Mouse (Mus musculus): Measurements from ENCODE around the gene Tctex1d1.

The Tctex1d1 gene

GRCm38 (mm10) chr4:102987756-102988155, 9.3 kb downstream of the Tctex1d1 start:
- DNase-seq (ENCODE audit: low spot score in 2 of 2), result no peak

GRCm38 (mm10) chr4:102988526-102988925, 10.1 kb downstream of the Tctex1d1 start:
- DNase-seq (ENCODE audit: low spot score in 2 of 2), result no peak

- no peak for DNase-seq (ENCODE audit: low spot score in 2 of 2)
These were observed 11.0 kb downstream of the Tctex1d1 start for GRCm38 (mm10) chr4:102989391-102989790.

GRCm38 (mm10) chr4:102990016-102990415, 11.6 kb downstream of the Tctex1d1 start:
- no peak for DNase-seq (ENCODE audit: low spot score in 2 of 2)

- no peak for DNase-seq (ENCODE audit: low spot score in 2 of 2)
These were observed 12.4 kb downstream of the Tctex1d1 start for GRCm38 (mm10) chr4:102990595-102991340.

GRCm38 (mm10) chr4:102991685-102992084, 13.3 kb downstream of the Tctex1d1 start:
- no peak for DNase-seq (ENCODE audit: low spot score in 2 of 2)

- no peak for DNase-seq (ENCODE audit: low spot score in 2 of 2)
These were observed 26.3 kb downstream of the Tctex1d1 start for GRCm38 (mm10) chr4:103004681-103005080.

GRCm38 (mm10) chr4:103005190-103005945, 27.0 kb downstream of the Tctex1d1 start:
- DNase-seq (ENCODE audit: low spot score in 2 of 2), result no peak

GRCm38 (mm10) chr4:103006266-103006665, 27.9 kb downstream of the Tctex1d1 start:
- no peak for DNase-seq (ENCODE audit: low spot score in 2 of 2)

- DNase-seq (ENCODE audit: low spot score in 2 of 2), result no peak
These were observed 28.6 kb downstream of the Tctex1d1 start for GRCm38 (mm10) chr4:103006943-103007418.

- no peak for DNase-seq (ENCODE audit: low spot score in 2 of 2)
These were observed 32.3 kb downstream of the Tctex1d1 start for GRCm38 (mm10) chr4:103010734-103011133.

GRCm38 (mm10) chr4:103011823-103012222, 33.4 kb downstream of the Tctex1d1 start:
- DNase-seq (ENCODE audit: low spot score in 2 of 2), result peak; percentile 30 to 53

GRCm38 (mm10) chr4:103013490-103013889, 35.1 kb downstream of the Tctex1d1 start:
- no peak for DNase-seq (ENCODE audit: low spot score in 2 of 2)

GRCm38 (mm10) chr4:103026621-103027020, 48.2 kb downstream of the Tctex1d1 start, which contains the start of gene Insl5:
Gene Insl5 (minus strand): TSS chr4:103026842.
- no peak for DNase-seq (ENCODE audit: low spot score in 2 of 2)

GRCm38 (mm10) chr4:103027745-103028144, 49.3 kb downstream of the Tctex1d1 start:
- no peak for DNase-seq (ENCODE audit: low spot score in 2 of 2)

GRCm38 (mm10) chr4:103028177-103029088, 50.0 kb downstream of the Tctex1d1 start:
- no peak for DNase-seq (ENCODE audit: low spot score in 2 of 2)

GRCm38 (mm10) chr4:103039103-103039837, 60.9 kb downstream of the Tctex1d1 start:
- no peak for DNase-seq (ENCODE audit: low spot score in 2 of 2)

- DNase-seq (ENCODE audit: low spot score in 2 of 2), result no peak
These were observed 61.4 kb downstream of the Tctex1d1 start for GRCm38 (mm10) chr4:103039838-103040191.

- DNase-seq (ENCODE audit: low spot score in 2 of 2), result no peak
These were observed 64.6 kb downstream of the Tctex1d1 start for GRCm38 (mm10) chr4:103042997-103043396.

GRCm38 (mm10) chr4:103048046-103048445, 69.6 kb downstream of the Tctex1d1 start:
- DNase-seq (ENCODE audit: low spot score in 2 of 2), result no peak

All from right cerebral cortex, postnatal 10 days (tissue).